Mouse (Mus musculus) brown adipose tissue, adult 24 weeks (tissue): ENCODE data around the gene Smchd1. TPM values are rescaled to one million over a fixed set of nuclear protein-coding genes. Genes with fewer than 3 reads are reported as not detected.
"Not testable (repeated sequence)": the region's sequence is repeated elsewhere in the genome, so short reads cannot be mapped to it uniquely, and the experiment has no call there.

Experiments
- H3K27ac ChIP-seq: fragments of 200-500 bp; replicated peaks from 2 replicates; pipeline ENCODE4 v1.5.1; 2012; ENCODE audit warnings: low read depth, mild to moderate bottlenecking, low read length
- H3K4me1 ChIP-seq: fragments of 200-500 bp; 2 replicates; pipeline ENCODE4 v1.6.1; 2012; ENCODE audit warnings: low read length, mixed read lengths; ENCODE audit not compliant: control insufficient read depth, insufficient read depth, insufficient read length
- H3K4me3 ChIP-seq: fragments of 200-500 bp; 2 replicates; pipeline ENCODE4 v1.5.1; 2012; ENCODE audit warnings: low read depth, mild to moderate bottlenecking, low read length, moderate library complexity; ENCODE audit not compliant: insufficient read depth
- polyA plus RNA-seq: library from polyadenylated mRNA; stranded (reverse); fragments of >200 nt; gene quantifications from 2 replicates; pipeline ENCODE4 v1.2.4, GENCODE M21; 2012; ENCODE audit not compliant: missing spikeins, insufficient read depth, insufficient read length

The Smchd1 gene
- polyA plus RNA-seq, 1 experiment: 7.2 TPM

DNA sequence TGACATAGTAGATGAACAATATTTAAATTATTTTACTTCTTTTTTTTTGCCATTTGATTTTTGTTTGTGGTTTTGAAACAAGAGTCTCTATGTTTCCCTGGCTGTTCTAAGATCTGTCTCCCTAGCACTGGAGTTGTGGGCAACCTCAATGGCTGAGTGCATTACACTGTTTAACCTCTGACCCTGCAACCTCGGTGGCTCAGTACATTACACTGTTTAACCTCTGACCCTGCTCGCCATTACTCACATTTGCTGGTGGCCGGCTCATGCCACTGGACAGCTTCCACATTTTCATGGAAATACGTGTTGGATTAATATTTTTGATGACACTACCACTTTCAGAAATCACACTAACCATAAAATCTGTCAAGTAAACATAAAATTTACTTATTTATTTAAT, 97.2 kb downstream of the Smchd1 start:
- H3K4me3 ChIP-seq: no peak overlapping the region
- H3K4me1 ChIP-seq: no peaks in the 10 kb centered on the region
- H3K27ac ChIP-seq: no peak overlapping the region

DNA sequence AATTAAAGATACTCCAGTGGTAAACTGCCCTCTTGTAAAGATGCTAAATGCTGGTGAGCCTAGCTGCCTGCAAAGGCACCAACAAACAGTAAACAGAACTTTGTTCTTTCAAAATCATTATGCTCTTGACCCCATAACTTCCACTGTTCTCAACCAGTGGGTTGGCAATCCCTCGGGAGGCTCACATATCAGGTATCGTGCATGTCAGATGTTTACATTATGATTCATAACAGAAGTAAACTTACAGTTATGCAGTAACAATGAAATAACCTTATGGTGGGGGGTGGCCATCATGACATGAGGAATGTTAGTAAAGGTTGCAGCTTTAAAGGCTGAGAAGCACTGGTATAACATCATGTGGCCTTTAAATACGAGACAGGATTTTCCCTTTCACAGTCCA, 119.6 kb downstream of the Smchd1 start:
- H3K4me1 ChIP-seq: no peaks in the 10 kb centered on the region
- no peak overlapping the region for H3K4me3 ChIP-seq
- H3K27ac ChIP-seq: no peak overlapping the region

DNA sequence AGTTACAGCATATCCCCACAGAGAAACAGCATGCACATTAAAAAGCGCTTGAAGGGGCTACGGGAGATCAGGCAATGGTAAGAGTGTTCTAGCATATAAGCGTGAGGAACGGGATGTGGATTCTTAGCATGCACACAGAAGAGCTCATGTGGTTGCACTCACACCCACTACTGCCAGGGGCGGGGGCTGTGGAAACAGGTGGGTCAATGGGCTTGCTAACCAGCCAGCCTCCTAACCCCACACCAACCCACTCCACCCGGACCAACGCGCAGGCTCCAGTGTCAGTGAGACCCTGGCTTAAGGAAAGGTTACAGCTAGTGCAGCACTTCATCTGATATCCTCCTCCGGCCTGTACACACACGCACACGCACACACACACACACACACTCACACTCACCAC, 120.9 kb downstream of the Smchd1 start:
- H3K4me1 ChIP-seq: no peaks in the 10 kb centered on the region
- no peak overlapping the region for H3K4me3 ChIP-seq
- no peak overlapping the region for H3K27ac ChIP-seq

DNA sequence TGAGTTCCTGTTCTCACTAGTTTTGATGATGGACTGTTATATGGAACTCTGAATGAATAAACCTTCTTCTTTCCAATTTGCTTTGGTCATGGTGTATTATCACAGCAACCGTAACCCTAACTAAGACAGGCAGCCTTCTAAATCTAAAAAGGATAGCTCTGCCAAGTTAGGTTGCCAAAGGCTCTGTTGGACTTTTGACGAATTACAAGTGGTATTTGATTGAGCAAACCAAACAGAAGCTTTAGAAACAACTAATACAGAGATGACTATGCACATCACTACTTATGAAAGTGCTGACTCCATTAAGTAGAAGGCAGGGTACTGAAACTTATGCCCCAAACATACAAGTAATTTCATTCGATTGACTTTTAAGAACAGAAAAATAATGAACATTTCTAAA, 127.0 kb downstream of the Smchd1 start:
- Histone ChIP-seq H3K4me1 (no peaks in the 10 kb centered on the region), H3K4me3 (no peak overlapping the region), H3K27ac (no peak overlapping the region)

DNA sequence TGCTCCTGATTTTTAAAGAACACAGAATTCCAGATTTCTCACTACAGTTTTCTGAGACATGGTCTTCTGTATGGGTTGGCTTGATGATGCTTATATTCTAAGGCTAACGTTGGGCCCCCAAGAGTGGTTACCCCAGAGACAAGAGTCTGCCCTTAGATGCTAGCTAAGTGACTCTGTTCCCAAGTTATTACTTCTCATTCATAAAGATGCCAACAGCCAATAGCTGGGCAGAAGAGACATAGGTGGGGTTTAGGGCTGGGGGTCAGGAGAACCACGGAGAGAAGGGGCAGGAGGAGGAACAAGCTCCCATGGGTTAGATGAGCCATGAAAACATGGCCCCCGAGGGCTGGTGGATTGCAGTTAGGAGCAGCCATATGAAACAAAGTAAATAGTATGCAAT, 133.1 kb downstream of the Smchd1 start:
- Histone ChIP-seq H3K27ac (no peak overlapping the region), H3K4me3 (no peak overlapping the region), H3K4me1 (no peaks in the 10 kb centered on the region)

DNA sequence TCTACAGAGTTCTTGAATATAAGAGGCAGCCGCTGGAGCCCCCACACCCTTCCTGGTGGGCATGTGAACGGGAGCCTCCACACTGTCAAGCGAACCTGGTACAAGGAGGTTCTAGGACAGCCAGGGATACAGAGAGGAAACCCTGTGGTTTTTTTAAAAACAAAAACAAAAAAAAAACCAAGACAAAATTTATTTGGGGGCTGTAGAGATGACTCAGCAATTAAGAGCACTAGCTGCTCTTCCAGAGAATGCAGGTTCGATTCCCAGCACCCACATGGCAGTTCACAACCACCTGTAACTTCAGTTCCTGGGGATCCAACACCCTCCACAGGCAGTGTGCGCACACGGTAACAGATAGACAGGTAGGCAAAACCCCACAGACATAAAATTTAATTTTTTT, 136.5 kb downstream of the Smchd1 start:
- Histone ChIP-seq H3K4me1 (no peaks in the 10 kb centered on the region), H3K4me3 (no peak overlapping the region), H3K27ac (no peak overlapping the region)

DNA sequence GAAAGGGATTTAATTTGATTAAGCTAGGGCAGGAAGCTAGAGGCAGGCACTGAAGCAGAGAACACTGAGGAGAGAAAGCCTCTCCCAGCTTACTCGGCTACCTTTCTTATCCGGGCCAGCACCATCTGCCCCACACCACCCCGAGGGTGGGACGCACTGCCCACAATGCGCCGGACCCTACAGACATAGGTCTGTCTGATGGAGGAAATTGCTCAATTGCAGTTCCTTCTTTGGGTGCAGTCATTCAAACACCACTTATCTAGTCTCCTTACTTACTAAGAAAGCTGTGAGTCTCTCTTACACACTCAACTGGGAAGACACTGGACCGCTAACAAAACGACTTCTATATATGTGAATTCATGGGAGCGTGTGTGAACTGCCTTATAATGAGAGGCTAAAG, 137.6 kb downstream of the Smchd1 start:
- Histone ChIP-seq H3K4me3 (no peak overlapping the region), H3K4me1 (no peaks in the 10 kb centered on the region), H3K27ac (no peak overlapping the region)

DNA sequence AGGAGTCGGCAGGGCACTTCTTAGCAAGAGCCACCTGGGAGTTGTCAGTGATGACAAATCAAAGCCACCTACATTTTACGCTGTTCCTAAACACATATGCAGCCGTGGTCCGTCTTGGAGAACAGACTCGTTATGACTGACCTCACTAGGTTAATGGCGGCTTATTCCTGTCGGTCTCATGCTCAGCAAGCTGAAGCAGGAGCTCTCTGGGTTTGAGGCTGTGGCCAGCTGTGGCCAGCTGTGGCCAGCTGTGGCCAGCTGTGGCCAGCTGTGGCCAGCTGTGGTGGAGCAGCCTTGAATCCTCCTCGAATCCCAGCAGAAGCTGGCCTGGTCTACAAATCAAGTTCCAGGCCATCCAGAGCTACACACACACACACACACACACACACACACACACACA, 138.7 kb downstream of the Smchd1 start:
- H3K4me1 ChIP-seq: no peaks in the 10 kb centered on the region
- H3K27ac ChIP-seq: no peak overlapping the region
- H3K4me3 ChIP-seq: no peak overlapping the region

DNA sequence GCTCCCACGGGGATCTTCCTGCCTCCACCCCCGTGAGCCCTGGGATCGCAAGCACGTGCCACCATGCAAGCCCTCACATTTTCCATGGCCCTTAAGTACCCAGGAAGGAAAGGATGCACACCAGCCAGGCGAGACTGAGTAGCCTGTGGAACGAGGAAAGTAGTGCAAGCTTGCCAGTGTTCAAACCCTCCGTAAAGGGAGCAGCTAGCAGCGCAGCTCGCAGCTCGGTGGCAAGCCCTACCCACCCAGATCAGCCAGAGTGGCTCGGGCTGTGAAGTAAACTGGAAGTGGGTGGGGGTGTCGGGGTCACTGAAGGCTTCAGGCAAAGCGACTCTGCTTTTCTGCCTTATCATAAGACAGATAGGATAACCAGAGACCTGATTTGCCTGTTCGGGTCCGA, 142.8 kb downstream of the Smchd1 start:
- H3K4me3 ChIP-seq: no peak overlapping the region
- no peaks in the 10 kb centered on the region for H3K4me1 ChIP-seq
- no peak overlapping the region for H3K27ac ChIP-seq

DNA sequence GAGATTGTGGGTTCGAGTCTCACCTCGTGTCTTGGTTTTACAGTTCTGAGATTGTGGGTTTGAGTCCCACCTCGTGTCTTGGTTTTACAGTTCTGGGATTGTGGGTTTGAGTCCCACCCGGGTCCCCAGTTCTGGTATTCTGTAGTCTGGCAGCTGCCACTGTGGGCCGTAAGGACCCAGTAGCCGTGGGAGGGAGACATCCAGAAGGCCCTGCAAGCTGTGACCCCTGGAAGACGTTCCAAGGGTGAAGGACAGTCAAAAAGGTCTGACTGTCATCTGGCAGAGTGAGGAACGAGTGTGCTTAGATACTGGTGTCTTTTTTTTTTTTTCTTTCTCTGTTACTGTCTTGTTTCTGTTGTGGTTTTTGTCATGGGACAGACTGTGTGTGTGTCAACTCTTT, 154.4 kb downstream of the Smchd1 start:
- H3K27ac ChIP-seq, H3K4me3 ChIP-seq, H3K4me1 ChIP-seq: not testable (repeated sequence)

DNA sequence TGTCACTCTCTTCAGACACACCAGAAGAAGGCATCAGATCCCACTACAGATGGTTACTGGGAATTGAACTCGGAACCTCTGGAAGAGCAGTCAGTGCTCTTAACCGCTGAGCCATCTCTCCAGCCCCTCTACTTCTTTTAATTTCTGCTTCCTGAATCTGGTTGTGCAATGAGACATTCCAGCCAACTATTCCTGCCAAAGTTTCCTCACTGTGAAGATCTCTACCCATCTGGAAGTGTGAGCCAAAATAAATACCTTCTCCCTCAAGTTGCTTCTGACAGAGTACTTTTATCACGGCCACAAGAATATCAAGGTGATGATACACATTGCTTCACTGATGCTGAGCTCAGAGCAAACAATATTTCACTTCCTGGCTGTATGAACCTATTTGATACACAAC, 155.8 kb downstream of the Smchd1 start:
- H3K27ac ChIP-seq: no peak overlapping the region
- H3K4me1 ChIP-seq: no peaks in the 10 kb centered on the region
- H3K4me3 ChIP-seq: no peak overlapping the region

DNA sequence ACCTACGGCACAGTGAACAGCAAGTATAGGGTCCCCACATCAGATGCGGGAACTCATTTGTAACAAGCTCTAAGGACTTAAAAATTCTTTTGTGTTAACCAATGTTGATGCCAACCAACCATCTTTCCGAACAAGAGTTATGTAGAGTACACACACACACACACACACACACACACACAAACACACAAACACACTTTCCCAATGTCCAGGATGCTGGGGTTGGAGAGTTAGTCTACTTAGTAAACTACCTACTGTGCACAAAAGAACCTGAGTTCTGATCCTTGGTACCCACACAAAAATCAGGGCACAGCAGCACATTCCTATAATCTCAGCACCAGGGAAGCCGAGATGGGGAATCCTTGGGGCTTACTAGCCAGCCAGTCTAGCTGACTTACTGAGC, 157.6 kb downstream of the Smchd1 start:
- Histone ChIP-seq H3K4me1 (no peaks in the 10 kb centered on the region), H3K4me3 (no peak overlapping the region), H3K27ac (no peak overlapping the region)

DNA sequence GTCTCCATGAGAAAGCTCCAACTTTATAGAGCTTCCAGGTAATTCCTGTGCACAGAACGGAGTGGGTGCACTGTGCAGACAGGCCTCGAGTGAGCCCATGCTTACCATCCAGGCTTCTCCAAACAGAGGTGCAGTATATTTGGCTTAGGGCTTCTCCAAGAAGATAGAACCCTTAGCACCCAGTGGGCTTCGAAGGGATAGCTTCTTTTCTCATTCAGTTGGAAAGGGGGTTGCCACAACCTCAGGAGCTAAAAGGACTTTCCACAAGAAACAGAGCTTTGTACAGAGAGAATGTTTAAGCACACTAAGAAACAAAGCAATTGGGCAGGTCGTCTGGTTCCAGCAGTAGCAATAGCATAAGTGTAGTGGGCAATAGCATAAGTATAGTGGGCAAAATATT, 160.8 kb downstream of the Smchd1 start:
- H3K4me3 ChIP-seq: no peak overlapping the region
- H3K4me1 ChIP-seq: peaks cover 2% of the 10 kb centered on the region; the same call in 1 of the 2 replicates
- no peak overlapping the region for H3K27ac ChIP-seq

DNA sequence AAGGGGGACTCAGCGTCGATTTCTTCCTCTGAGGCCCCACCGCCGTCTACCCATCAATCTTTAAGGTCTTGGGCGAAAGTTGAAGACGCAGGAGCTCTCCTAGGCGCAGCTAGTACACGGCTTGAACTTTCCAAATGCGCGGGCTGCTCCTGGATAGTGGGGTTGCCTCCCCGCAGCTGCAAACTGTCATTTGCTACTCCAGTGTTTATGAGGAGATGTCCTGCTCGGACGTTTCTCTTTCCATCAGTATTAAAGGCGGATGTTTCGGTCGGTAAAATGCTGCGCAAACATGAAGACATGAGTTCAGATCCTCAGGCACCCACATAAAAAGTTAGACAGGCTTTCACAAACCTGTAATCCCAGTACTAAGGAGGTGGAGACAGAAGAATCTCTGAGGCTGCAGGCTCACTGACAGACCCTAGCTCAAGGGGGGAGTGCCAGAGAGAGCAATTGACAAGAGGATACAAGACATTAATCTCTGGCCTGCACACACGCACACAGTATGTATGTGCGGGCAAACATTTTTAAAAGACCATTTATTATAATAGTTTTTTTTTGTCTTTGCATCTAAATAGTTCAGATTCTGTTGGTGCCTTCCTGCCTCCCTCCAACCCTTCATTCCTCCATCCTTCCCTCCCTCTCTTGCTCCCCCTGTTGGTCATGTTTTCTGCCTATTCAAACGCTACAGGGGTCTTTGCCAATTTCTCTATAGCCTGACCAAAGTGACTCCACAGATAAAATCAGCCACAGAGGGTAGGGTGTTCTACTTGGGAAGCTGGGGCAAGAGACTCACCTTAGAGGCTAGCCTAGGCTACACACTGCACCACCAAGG, 163.6 kb downstream of the Smchd1 start, which contains the start of gene Emilin2:
Gene Emilin2 (minus strand): TSS at position 639 of the 832 bp plus-strand sequence.
- Histone ChIP-seq H3K4me1 (peaks cover 2% of the 10 kb centered on the region; the same call in 1 of the 2 replicates), H3K27ac (no peak within 1 kb of the TSS)

DNA sequence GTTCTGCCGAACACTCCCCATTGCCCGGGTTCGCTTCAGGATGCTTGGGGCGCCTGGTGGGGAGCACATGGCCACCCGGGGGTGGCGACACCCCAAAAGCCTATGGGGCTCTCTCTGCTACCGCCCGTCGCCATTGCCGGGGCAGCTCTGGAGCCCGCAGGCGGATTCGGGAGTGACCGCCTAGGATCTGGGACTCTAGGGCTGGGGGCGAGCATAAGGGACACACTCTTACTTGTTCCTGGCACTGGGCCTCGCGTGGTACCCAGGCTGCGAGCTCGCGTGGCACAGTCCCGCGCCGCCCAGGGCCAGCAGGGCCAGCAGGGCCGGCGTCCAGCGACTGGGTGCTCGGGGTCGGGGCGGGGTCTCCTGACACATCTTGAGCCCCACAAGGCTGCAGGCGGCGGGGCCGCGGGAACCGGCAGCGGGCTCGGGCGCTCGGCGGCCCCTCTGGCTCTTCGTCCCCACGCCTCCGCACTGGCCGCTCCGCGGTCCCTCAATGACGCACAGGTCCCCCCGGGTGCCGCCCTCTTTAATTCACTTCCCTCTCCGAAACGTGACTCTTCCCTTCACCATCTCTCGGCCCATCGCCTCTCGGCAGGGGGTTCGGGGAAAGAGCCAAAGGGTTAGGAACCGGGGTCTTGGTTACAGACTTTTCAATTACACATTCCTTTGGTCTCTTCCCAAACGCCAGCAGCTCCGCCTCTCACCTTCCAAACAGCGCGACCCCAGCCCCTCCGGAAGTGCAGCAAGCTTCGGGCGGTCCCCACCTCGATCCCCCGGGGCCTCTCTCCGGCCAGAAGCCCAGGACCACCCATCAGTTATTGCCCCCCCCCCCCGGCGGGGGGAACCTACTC, 164.4 kb downstream of the Smchd1 start:
- peaks cover 2% of the 10 kb centered on the region; the same call in 1 of the 2 replicates for H3K4me1 ChIP-seq
- no peak overlapping the region for H3K27ac ChIP-seq
- peak overlapping the region; percentile 57 for H3K4me3 ChIP-seq

More for the DNA sequence above, 163.6 kb downstream of the Smchd1 start, which contains the start of gene Emilin2:
- peak within 1 kb of the TSS; percentile 57 for H3K4me3 ChIP-seq
